Mouse (Mus musculus): ENCODE measurements around the gene Tlcd1.

The Tlcd1 gene

DNA sequence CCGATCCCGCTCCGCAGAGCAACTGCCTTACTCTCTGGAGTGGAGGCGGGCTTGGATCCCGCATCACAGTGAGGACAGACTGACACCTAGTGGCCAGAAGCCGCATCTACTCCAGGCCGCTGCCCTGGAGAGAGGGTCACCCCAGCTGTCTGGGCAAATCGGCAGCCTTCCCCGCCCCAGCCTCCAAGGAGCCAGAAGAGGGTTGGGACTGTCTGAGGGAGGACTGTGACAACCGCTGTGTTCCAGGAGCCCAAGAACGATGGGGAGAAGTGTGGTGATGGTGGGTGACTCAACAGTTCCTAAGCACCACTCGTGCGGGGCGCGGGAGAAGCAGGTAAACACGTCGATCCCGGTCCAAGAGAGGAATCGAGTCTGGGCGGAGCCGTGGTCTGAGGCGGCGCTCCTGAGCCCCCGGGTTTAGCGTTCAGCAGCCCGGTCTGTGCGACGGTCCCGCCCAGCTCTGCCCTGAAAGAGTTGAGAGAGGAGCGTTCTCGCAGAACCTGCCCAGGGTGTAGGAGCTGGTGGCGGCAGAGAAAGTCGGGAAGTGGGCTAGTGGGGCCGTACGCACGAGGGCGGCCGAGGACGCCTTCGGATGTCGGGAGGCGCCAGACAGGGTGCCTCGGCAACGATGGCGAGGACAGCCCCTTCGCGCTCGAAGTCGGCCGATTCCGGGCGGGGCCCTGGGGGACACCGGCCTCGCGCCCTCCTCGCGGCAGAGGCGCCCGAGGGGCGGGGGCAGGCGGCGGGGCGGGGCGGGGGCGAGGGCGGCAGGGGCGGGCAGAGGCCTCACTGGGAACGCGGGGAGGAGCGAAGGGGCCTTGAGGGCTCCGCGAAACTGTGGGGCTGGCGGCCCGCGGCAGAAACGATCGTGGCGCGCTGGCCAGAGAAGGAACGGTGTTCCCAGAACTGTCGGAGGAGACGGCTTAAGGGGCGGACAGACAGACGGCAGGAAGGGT lies 1.7 kb downstream of the Tlcd1 start:
- WGBS, result under 1% methylated on average over 75 of the region's 84 CpGs

DNA sequence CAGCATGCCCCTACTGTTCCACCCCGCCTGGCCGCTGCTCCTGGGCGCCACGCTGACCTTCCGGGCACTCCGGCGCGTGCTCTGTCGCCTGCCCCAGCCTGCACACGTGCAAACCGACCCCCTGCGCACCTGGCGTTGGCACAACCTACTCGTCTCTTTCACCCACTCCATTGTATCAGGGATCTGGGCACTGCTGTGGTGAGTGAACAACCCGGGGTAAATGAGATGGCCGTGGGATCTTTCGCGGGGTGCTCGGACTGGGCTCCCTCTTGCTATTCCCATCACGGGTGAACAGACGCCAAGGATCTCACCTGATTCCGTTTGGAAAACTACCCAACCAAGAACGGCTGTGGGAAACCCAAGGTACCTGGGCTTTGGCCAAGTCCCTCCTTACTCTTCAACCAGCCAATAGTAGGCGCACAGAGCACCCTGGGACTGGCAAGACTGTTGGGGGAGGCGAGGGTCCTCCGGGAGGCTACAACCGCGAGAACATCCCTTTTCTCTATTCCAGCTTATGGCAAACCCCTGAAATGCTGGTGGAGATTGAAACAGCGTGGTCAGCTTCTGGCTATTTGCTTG lies 2.4 kb downstream of the Tlcd1 start:
- 9% methylated on average over 29 of the region's 29 CpGs for WGBS

DNA sequence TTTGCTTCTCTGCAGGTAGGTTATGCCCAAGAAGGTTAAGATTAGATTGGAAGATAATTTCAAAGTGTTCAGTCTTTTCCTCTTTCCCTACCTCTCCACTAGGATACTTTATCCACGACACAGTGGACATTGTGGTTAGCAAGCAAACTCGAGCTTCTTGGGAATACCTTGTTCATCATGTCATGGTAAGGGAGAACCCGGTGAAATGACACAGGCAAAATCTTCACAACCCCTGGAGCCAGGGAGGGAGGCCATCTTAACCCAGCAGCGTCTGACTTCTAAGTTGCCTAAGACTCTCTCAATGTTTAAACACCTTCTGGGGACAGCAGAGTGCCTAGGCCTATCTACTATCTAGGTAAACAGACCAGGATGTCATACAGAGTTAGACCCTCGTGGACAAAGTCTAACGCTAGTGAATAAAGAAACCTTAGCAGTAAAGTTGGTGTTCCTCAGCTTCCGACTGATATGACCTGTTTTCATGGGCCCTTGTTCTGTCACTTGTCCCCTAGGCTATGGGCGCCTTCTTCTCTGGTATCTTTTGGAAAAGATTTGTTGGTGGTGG lies 3.0 kb downstream of the Tlcd1 start:
- 47% methylated on average over 8 of the region's 8 CpGs for WGBS

DNA sequence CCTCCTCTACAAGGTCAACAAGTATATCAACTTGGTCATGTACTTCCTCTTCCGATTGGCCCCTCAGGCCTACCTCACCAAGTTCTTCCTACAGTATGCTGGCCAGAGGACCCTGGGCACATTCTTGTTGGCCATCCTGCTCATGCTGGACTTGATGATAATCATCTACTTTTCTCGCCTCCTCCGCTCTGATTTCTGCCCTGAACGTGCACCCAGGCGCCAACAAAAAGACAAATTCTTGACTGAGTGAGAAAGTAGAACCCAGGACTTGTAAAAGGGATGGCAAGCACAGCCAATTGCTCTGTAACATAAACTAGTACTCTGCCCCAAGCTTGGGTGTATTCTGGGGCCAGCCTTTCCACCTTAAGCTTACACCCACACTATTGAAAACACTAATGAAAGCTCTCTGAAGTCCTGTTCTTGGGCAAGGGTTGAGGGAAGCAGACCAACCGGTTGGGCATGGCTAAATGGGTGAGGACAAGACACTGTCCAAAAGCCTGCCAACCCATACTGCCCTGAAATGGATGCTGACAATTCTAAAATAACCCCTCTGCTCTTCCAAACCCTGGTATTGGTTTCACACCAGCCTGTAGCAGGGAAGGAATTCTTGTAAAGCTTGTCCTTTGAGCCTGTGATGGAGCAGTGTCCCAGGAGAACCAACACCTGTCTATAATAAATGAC lies 3.7 kb downstream of the Tlcd1 start:
- WGBS, result 72% methylated on average over 6 of the region's 6 CpGs

DNA sequence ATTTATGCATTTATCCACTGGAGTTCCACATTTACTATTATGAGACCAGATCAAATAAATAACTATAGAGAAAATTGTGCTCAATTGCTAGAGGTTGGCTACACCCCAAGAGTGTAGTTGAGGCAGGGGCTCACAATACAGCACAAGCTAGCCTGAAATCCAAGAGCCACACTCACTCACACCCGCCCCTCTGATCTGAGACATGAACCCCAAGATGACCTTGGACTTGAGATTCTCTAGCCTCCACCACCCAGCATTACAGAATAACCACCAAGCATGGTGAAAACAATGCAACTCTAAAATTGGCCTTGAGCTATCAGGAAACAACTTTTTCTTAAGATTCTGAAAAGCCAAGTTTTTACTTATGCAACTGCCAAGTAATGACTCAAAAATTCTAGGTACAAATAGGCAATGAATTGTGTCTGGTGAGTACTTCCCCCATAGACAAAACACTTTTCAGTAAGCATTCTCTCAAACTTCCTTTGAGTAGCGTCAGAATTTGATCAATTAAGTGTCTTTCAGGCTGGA lies 5.4 kb downstream of the Tlcd1 start:
- 44% methylated on average over 2 of the region's 2 CpGs for WGBS

DNA sequence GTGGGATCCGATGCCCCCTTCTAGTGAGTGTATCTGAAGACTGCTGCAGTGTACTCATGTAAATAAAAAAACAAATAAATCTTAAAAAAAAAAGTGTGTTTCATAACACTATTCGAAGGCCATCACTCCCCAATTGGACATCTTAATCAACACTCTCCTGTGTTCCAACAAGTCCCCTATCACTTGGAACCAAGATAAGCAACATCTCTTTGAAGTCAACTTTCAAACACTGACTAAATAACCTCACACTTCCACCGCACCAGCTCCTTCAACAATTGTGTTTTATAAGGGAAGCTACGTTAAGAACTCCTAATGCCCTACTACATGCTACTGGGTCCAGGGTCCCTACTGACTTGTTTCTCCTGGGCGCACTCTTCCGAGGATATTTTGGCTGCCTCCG lies 5.9 kb downstream of the Tlcd1 start:
- 4% methylated on average over 7 of the region's 7 CpGs for WGBS

DNA sequence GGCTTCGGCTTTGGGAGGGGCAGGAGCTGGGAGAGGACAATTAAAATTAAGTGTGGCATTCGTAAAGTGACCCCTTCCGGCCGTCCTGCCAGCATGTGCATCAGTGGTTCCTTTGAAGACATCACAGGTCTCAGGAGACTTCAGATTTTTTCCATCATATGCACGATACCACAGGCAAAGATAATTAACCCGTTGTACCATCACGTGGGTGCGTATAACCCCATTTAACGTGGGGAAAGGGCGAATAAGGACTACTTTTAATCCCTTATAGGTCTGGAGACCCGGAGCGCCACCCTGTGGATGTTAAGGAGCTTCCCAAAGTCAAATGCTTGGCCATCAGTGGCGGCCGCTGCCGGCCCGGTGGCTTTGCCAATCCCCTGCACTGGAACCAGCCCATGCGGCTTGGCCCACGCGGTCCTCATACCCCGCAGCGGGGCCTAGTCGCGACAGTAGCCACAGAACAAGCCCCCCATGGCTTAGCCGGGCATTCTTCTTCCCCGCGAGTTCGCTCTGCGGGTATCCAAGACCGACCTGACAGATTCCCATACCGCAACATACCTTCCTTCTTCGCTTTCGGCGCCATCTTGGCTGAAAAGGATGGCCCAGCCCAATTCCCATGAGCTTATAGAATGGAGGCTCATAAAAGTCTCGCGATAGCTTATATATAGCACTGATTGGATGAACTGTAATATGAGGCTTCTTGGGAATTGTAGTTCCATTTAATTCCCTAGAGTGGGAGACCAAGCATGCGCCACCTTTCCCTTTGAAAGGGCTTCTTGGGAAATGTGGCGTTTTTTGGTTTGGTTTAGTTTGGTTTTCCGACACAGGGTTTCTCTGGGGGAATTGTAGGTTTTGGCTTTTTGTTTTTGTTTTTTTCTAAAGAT lies 6.7 kb downstream of the Tlcd1 start, which contains the start of gene Rpl23a:
Gene Rpl23a (minus strand): TSS at position 624 of the 884 bp plus-strand sequence.
- under 1% methylated on average over 38 of the region's 38 CpGs for WGBS

DNA sequence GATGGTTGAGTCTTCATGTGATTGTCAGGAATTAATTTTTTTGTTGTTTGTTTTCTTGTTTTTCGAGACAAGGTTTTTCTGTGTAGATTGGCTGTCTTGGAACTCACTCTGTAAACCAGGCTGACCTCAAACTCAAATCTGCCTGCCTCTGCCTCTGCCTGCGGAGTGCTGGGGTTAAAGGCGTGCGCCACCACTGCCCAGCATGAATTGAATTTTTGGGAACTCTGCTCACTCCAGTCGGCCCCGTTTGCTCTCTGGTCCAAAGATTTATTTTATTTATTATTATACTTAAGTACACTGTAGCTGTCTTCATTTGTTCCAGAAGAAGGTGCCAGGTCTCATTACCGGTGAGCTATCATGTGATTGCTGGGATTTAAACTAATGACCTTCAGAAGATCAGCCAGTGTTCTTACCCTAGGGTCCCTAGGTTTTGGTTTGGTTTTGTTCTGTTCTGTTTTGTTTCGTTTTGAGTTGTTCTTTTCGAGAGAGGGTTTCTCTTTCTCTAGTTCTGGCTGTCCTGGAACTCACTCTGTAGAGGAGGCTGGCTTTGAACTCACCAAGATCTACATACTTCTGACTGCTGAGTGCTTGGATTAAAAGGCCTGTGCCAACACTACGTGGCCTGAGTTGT lies 7.5 kb downstream of the Tlcd1 start:
- 49% methylated on average over 10 of the region's 10 CpGs for WGBS

DNA sequence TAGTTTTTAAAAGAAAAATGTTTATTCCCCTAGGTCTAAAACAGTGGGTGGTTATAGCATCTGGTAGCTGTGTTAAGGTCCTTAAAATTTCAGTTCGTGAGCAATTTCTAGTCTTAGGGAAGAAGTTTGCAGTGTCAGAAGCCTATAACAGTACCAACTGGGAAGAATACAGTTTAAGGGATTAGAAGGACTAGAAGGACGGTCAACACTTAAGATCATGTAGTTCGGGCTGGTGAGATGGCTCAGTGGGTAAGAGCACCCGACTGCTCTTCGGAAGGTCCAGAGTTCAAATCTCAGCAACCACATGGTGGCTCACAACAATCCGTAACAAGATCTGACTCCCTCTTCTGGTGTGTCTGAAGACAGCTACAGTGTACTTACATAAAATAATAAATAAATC lies 8.2 kb downstream of the Tlcd1 start:
- WGBS, result 85% methylated on average over 6 of the region's 6 CpGs

DNA sequence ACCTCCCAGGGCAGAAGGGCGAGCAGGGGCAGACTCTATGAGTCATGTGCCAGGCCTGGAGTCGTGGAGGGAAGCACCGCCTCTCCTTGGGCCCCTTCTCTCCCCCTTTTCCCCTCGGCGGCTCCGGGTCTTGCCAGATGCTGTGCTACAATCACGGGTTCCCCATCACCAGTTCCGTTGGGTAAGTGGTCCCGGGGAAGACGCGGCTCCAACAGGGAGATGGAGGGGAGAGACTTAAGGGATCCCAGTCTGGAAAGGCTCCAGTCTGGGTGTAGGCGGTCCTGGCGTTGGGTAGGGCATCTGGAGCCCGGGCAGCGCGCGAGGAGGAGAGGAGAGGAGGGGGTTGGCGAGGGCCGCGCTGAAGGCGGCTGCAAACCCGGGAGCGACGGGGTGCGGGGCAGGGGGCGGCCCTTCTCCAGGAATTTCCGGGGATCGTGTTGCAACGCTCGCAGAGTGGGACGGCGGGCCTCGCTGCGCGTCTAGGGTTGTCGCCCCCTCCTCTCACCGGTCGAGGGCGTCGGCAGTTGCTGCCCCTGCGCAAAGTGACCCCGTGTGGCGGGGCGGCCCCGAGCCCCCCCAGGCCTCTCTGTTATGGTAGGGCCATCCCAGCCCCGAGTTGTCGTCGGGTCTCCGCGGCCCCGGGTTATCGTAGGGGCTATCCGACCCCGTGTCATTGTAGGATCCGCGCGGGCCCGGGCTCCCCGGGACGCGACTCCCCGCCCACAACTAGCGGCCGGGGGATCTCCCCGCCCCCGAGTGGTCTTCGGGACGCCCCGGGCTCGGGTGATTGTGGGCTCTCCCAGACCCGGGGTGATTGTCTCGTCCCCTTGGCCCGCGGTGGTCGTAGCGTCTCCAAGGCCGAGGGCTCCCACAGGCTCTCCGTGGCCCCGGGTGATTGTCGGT lies 12.1 kb downstream of the Tlcd1 start, which contains the start of gene Rab34:
Gene Rab34 (plus strand): TSS at position 100 of the 903 bp plus-strand sequence.
- WGBS, result under 1% methylated on average over 80 of the region's 80 CpGs

DNA sequence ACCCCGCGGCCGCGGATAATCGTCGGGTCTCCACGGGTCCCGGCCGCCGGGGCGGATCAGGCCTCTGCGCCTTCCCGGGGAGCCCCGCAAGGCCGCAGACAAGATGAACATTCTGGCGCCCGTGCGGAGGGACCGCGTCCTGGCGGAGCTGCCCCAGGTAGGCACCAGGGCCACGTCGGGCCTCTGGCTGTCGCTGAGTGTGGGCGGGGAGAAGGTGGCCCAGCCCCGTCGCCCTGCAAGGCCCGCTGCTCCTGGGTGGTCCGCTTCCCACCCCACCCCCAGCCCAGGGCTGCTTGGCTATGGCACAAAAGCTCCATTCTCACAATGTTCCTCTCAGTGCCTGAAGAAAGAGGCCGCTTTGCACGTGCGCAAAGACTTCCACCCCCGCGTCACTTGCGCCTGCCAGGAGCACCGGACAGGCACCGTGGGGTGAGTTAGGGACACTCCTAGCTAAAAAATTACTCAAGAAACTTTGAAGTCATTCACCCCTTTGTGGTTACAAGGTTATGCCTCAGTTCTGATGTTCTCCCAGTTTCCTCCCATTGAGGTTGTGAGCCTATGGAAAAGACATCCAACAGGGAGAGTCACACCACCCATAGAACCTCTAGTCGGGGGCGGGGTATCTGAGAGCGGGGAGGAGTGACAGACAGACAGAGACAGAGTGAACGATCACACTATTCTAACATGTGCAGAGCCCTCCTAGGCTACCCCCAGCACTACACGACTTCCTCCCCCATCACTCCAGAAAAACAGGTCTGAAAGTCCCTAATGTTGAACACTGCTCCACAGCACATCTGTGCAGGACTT lies 12.9 kb downstream of the Tlcd1 start:
- 2% methylated on average over 42 of the region's 42 CpGs for WGBS

DNA sequence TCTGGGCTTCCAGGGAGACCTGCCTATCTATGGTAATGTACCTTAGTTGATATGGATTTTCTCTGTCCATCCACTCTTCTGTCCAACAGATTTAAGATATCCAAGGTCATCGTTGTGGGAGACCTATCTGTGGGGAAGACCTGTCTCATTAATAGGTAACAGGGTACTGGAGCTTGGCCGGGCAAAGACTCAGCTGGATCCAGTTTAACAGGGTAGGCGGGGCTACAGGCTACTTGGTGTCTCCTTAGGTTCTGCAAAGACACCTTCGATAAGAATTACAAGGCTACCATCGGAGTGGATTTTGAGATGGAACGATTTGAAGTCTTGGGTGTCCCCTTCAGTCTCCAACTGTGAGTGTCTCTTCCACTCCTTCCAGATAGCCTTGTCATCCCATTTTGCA lies 13.5 kb downstream of the Tlcd1 start:
- WGBS, result 73% methylated on average over 6 of the region's 6 CpGs

DNA sequence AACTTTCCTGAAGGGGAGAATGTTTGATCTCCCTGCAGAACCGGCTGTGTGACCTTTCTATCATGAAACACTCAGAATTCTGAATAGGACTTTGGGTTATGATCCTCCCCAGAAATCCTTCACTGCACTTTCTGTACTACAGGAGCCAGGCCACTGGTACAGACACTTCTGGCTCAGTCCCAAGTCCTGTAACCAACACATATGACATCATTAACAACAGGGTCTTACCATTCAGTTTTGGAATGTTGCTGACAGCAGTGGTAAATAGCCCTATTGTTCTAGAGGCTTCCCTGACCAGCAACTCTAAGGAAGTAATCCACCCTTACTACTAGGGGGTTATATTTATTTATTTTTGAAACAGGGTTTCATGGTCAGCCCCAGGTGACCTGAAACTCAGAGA lies 16.6 kb downstream of the Tlcd1 start, which contains the start of gene Proca1:
Gene Proca1 (plus strand): TSS at position 280 of the 400 bp plus-strand sequence.
- 64% methylated on average over 1 of the region's 1 CpGs for WGBS

DNA sequence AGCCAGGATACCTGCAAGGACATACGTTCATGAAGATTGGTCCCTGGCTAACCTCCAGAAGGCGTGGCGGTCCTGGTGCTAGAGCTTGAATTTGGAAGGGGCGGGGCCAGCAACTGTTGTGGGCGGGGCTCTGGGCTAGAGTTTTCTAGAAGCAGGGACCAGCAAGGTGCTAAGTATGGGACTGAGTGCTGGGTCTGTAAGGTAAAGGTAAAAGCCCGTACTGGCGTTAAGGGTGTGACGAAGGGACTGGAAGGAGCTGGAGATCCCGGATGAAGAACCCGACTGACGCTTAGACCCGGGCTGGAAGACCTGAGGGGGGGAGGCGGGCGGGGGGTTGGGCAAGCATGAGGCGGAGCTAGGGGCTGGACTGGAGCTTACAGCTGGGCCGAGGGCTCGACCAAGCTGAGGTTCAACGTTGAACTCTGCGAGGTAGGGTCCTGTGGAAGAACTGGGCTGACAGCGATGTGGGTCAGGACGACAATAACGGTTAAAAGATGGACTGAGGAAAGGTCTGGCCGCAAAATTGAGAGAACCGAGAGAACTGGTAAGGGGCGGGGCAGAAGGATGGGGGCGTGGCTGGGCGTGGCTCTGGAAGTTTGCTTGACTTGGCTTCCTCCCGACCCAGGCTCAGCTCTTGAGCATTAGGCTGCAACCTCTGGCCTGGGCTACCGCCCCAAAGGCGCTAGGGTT lies 18.0 kb downstream of the Tlcd1 start:
- WGBS, result 9% methylated on average over 30 of the region's 30 CpGs

DNA sequence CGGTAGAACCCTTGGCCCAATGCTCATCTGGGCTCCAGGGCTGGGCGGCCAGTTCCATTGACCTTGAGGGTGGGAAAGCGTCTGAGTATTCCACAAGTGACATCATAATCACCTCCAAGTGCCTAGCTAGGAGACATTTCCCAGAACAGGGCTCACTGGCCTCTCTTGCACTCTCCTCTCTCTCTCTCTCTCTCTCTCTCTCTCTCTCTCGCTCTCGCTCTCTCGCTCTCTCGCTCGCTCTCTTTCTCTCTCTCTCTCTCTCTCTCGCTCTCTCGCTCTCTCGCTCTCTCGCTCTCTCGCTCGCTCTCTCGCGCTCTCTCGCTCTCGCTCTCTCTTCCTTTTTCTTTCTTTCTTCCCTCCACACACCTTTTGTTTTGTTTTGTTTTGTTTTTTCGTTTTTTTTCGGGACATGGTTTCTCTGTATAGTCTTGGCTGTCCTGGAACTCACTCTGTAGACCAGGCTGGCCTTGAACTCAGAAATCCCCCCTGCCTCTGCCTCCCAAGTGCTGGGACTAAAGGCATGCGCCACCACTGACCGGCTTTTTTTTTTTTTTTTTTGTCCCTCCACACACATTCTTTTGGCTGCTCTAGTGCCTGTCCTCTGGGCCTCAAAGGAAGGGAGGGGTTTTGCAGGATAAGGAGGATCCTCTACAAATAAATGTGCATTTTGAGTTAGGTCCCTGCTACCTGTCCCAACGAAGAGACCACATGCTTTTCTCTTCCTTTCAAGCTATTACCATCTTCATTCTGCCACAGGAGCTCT lies 18.8 kb downstream of the Tlcd1 start:
- WGBS, result 65% methylated on average over 23 of the region's 23 CpGs

DNA sequence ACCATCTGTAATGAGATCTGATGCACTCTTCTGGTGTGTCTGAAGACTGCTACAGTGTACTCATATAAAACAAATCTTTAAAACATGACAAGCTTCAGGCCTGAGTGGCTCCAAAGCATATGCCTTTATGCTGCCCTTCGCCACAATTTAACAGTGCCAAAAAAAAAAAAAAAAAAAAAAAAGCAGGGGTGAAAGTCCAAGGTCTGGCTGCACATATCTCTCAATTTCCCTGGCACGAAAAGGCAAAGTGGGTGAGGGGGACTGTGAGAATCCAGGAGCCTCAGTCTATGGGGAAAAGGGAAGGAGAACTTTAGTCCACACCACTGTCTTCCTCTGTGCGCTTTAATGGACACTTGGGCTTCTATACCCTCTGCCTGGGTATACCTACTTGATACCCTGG lies 25.9 kb downstream of the Tlcd1 start:
- WGBS, result 87% methylated on average over 3 of the region's 3 CpGs

DNA sequence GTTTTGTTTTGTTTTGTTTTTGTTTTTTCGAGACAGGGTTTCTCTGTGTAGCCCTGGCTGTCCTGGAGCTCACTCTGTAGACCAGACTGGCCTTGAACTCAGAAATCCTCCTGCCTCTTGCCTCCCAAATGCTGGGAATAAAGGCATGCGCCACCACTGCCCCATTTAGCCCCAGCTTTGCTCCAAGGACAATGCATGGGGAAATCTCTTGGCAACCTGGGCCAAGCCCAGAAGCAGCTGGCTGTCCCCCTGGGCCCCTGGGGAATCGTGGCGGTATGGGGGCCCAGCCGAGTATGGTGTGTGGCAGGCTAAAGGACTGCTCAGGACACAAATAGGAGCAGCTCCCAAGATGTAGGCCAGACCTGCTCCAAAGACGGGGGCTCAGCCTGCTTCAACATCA lies 27.8 kb downstream of the Tlcd1 start:
- 65% methylated on average over 6 of the region's 6 CpGs for WGBS
